Mouse (Mus musculus): Measurements from ENCODE around the gene Aqp3.

DNA sequence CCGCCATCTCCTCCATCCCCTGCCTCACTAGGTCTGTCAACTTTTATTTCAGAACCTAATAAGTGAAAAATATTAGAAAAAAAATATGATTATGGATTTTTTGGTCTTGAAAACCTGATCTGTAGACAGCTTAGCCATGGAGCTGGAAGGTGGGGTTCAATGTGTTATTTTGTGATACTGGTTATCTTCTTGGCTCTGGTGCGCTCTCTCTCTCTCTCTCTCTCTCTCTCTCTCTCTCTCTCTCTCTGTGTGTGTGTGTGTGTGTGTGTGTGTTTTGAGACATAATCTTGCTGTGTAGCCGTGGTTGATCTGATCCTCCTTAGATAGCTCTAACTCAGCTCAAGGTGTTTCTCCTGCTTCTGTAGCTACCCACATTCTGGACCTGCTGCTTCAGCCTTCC, 31.9 kb upstream of the Aqp3 start:
- no peak for TF ChIP-seq CTCF (IDR thresholded peaks at IDR 0.05; ENCODE audit: low read depth)
- TF ChIP-seq EP300 (IDR thresholded peaks at IDR 0.05; ENCODE audit: low read depth), result peak; percentile 97

Measured in liver, postnatal 0 days (tissue).